Mouse (Mus musculus): ENCODE measurements around the gene Zbtb17.

The Zbtb17 gene

GRCm38 (mm10) chr4:141425484-141426479 is 18.7 kb upstream of the Zbtb17 start:
- peak; percentile 81 to 85 for DNase-seq (ENCODE audit: low spot score in 2 of 2)

DNA sequence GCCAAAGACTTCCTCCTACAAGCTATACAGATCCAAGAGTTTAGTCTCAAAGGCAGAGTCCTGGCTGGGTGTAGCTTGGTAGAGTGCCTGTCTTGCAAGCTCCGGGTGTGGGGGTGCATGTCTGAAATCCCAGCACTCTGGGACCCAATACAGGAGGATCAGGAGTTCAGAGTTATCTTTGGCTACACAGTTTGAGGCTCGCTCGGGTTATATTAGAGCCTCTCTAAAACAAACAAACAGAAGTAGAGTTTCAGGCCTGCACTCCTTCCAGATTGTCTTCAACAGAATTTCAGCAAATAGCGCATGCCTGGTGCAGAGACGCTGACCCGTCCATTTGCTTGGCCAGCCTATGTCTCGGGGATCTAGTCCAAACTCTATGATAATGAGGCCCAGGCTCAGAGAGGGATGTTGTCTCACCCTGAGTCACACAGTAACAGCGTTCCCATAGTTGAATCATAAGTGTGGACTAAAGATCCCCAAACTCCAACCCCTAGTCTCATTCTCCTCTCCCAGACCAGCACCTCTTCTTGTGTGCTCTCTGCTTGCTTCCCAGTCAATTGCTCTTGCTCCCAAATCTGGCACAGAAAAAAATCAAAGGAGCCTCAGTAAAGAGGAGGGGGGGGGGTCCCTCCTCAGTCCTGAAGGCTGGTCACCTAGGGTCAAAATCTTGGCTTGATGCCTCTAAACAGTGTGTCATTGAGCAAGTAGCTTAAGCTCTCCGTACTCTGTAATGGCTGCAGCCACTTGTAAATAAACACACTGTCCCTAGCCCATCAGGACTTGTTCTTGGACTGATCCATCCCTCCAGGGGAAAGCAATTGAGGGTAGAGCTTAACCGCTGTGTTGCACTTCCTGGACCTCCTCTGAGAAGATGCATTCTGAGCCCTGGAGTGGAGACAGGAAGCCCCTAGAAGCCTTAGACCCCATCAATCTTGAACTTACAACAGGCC is 17.4 kb upstream of the Zbtb17 start:
- no peak for DNase-seq (ENCODE audit: low spot score in 2 of 2)

- DNase-seq (ENCODE audit: low spot score in 2 of 2) = no peak
Measured at GRCm38 (mm10) chr4:141427921-141428320, 16.5 kb upstream of the Zbtb17 start.

GRCm38 (mm10) chr4:141429381-141429780 is 15.1 kb upstream of the Zbtb17 start:
- no peak for DNase-seq (ENCODE audit: low spot score in 2 of 2)

GRCm38 (mm10) chr4:141429847-141430246 is 14.6 kb upstream of the Zbtb17 start:
- DNase-seq (ENCODE audit: low spot score in 2 of 2) = no peak

- peak in 1 of 2 experiments; percentile 45 for DNase-seq (ENCODE audit: low spot score in 2 of 2)
Measured at GRCm38 (mm10) chr4:141430997-141431396, 13.5 kb upstream of the Zbtb17 start.

GRCm38 (mm10) chr4:141432666-141433065 is 11.8 kb upstream of the Zbtb17 start:
- no peak for DNase-seq (ENCODE audit: low spot score in 2 of 2)

DNA sequence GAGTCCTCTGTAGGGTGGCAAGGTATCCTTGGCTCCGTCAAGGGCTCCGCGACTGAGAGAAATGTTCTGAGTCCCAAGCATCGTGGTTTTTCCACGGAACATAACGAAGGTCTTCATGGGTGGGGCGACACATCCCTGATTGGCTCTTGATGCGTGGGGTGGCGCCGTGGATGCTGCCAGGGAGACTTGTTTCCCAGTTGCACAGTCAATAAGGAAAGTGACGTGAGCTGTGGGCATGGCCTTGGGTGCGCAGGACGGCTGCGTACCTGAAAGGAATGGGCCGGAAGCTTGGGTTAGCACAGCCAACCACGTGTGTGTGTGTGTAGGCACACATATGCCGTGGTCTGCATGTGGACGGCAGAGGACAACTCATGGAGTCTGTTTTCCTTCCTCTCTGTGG is 11.3 kb upstream of the Zbtb17 start:
- no peak for DNase-seq (ENCODE audit: low spot score in 2 of 2)

GRCm38 (mm10) chr4:141435974-141436373 is 8.5 kb upstream of the Zbtb17 start, which contains the start of gene Srarp:
Gene Srarp (minus strand): TSS chr4:141436105.
- DNase-seq (ENCODE audit: low spot score in 2 of 2) = no peak

DNA sequence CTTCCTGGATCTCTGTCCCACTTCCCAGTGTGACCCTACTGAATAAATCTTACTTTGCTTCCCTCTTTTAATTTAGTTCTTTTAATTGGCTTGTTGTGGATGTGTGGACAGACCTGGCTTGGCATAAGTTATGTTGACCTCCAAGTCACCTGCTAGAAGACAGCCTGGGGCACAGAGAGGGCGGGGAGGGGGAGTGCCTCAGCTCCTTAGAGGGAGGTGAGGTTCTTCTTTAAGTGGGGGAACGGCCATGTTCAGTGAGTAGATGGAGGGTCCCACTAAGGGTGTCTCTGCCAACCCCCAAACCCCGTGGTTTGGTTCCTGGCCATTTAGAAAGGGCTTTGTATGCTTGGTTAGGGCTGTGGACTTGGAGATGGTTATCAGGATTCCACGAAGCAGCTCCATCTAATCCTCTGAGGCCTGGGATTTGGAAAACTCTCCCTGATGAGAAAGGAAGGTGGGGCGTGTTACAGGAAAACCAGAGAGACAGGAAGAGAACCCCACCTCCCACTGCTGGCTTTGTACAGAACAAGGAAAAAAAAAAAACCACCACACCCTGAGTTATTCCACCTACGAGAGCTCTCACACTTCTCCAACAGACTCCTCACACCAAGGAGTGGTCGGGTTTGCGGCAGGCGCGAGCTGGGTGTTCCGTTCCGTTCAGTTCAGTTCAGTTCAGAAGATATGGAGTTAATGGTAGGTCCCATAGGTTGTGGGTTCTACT is 5.2 kb upstream of the Zbtb17 start:
- DNase-seq (ENCODE audit: low spot score in 2 of 2) = no peak

- DNase-seq (ENCODE audit: low spot score in 2 of 2) = no peak
Measured at GRCm38 (mm10) chr4:141440877-141441276, 3.6 kb upstream of the Zbtb17 start.

- no peak for DNase-seq (ENCODE audit: low spot score in 2 of 2)
Measured at GRCm38 (mm10) chr4:141443641-141444429, 619 bp upstream of the Zbtb17 start.

DNA sequence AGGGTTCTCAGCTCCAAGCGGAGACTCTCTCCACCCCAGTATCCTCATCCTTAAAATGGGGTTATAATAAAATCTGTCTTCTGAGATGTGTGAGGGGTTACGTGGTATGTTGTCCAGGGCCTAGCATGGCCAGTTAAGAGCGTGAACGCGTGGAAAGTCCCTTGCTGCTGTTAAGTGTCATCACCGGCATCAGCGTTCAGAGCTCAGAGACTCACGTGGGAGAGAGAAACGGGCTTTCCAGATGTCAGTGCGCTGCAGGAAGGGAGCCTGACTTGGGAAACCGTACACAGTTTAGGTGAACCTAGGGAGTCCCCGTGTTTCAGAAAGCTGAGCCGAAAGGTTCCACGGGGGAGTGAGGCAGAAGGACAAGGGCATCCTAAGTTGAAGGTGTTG is 870 bp downstream of the Zbtb17 start:
- DNase-seq (ENCODE audit: low spot score in 2 of 2) = no peak

DNA sequence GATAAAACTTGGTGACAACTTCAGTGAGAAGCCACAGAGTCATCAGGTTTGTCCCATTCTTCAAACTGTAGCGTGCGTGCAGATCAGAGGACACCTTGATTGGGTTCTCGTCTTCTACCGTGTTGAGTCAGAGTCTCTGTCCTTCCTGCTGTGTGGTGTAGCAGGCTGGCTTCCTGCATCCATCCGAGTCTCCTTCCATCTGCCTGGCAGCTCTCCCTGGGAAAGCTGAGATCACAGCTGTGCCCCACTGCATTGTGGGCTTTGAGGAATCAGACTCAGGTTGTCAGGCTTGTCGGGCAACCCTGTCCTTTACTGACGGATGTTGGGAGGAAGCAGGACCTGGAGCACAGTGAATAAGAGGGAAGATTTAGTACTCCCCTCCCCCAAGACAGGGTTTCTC is 1.8 kb downstream of the Zbtb17 start:
- no peak for DNase-seq (ENCODE audit: low spot score in 2 of 2)

DNA sequence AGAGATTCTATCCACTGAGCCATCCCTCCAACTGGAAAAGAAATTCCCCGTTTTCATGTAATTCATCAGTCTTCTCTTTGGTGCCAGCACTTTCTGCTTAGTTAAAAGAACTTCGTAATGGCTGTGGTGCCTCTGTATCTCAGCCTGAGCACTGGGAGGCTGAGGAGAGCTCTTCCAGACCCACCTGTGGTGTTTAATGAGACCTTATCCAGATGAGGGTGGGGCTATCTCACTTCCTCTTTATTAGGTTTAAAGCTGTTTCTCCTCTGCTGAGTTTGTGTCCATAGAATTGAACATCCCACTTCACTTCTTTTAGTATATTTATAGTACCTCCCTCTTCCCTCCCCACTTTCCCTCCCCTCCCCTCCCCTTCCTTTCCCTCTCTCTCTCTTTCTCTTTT is 6.8 kb downstream of the Zbtb17 start:
- DNase-seq (ENCODE audit: low spot score in 2 of 2) = no peak

DNA sequence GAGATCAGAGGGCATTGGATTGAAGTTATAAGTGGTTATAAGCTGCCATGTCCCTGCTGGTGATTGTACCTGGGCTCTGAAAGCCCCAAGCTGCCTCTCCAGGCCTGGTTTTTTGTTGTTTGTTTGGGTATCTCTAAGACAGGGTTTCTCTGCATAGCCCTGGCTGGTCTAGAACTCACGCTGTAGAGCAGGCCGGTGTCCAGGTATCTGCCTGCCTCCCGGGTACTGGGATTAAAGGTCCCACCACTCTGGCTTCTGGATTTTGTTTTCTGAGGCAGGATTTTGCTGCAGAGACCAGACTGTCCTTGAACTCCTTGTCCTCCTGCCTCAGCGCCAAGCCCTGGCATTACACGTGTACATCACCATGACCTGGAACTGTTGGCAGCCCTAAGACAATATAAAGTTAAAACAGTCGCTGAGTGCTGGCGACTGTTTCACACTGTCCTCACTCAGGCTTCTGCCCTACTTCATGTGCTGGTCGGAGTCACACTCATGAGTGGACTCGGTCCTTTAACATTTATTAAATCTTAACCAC is 7.5 kb downstream of the Zbtb17 start:
- no peak for DNase-seq (ENCODE audit: low spot score in 2 of 2)

DNA sequence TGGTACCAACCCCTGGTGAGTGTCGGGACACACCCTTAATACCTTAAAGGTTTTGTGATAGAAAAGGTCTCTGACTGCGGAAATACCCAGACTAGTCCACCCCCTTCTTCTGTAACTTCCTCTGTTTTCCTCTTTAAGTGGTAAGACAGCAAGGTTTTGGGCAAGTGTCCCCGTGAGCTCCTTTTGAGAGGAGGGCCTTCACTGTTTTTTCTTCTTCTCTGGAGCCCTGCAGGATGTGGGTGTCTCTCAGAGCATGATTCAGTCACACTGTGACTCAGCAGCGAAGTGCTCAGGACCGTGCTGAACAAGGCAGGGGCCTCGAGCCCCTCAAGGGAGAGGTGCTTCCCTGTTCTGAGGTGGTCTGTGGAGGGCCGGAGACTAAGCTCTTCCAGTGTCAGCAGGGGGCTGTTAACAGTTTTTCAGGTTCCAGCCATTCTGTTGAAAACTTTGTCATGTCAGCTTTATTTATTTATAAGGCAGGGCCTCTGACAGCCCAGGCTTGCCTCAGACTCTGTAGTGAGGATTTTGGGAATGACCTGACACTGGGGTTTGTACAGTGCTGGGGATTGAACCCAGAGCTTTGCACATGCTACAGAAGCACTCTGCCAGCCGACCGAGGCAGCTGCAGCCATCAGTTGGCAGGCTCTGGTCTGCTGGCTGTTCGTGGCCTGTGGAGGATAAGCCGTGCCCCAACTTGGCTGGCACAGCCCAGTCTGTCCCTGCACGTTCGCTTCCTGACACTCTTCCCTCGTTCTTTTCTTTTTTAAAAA is 10.3 kb downstream of the Zbtb17 start:
- DNase-seq (ENCODE audit: low spot score in 2 of 2) = no peak

DNA sequence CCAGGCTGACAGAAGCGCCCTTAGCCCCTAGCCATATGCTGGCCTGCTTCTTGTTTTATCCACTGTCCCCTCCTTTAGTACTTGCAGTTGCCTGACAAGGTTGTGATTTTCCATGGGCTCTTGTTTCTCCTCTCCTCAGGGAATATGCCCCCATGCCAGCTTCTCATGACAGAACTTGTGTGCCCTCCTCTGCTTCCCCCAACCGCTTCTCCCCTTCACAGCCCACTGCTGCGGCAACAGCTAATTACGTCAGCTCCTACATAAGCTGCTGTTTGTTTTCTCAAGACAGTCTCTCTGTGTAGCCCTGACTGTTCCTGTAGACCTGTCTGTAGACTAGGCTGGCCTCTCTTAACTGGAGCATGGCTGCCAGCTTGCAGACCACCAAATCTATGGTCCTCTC is 11.1 kb downstream of the Zbtb17 start:
- DNase-seq (ENCODE audit: low spot score in 2 of 2) = no peak

DNA sequence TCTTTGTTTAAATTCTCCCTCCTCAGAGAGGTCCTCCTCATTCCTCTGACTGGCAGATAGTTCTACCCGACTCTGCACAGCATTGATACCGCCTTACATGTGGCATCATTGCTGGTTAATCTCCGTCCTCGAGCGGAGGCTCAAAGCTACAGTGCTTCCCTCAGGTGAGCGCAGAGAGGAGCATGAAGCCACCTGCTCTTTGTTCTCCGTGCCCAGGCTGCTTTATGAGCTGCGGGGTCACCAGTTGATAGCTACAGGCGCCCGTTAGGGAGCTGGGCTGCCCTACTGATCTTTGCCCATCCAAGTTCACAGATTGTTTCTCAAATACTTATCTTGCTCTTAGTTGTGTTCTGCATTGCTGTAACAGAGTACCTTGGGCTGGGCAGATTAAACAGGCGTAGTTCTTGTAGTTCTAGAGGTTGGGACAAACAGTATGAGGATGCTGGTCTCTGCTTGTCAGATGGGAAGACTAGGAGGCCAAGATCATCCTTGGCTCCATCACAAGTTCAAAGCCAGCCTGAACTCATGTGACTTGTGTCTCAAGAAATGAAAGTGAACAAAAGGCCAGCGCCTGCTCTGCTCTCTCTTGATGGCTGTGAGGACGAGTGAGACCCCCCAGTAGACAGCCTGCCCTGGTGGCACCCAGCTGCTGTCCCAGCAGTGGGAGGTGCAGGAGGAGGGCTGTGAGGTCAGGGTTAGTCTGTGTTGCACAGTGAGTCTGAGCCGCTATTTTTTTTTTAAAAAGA is 11.9 kb downstream of the Zbtb17 start:
- DNase-seq (ENCODE audit: low spot score in 2 of 2) = no peak
